Mouse (Mus musculus): ENCODE data around the gene Rgs13.

The Rgs13 gene

GRCm38 (mm10) chr1:144152184-144152525 lies 25.0 kb downstream of the Rgs13 start:
- no peak for DNase-seq (ENCODE audit: low read depth, low spot score)

- DNase-seq (ENCODE audit: low read depth, low spot score): no peak
Measured at GRCm38 (mm10) chr1:144151401-144152183, 25.6 kb downstream of the Rgs13 start.

GRCm38 (mm10) chr1:144149997-144150396 lies 27.2 kb downstream of the Rgs13 start:
- no peak for DNase-seq (ENCODE audit: low read depth, low spot score)

- DNase-seq (ENCODE audit: low read depth, low spot score): peak; percentile 69
Measured at GRCm38 (mm10) chr1:144141398-144141797, 35.8 kb downstream of the Rgs13 start.

- no peak for DNase-seq (ENCODE audit: low read depth, low spot score)
Measured at GRCm38 (mm10) chr1:144139847-144140246, 37.3 kb downstream of the Rgs13 start.

- DNase-seq (ENCODE audit: low read depth, low spot score): no peak
Measured at GRCm38 (mm10) chr1:144127965-144128364, 49.2 kb downstream of the Rgs13 start.

- no peak for DNase-seq (ENCODE audit: low read depth, low spot score)
Measured at GRCm38 (mm10) chr1:144120042-144120441, 57.1 kb downstream of the Rgs13 start.

- no peak for DNase-seq (ENCODE audit: low read depth, low spot score)
Measured at GRCm38 (mm10) chr1:144119456-144119855, 57.7 kb downstream of the Rgs13 start.

GRCm38 (mm10) chr1:144115848-144116727 lies 61.1 kb downstream of the Rgs13 start:
- DNase-seq (ENCODE audit: low read depth, low spot score): no peak

- no peak for DNase-seq (ENCODE audit: low read depth, low spot score)
Measured at GRCm38 (mm10) chr1:144113438-144114074, 63.6 kb downstream of the Rgs13 start.

GRCm38 (mm10) chr1:144112946-144113345 lies 64.2 kb downstream of the Rgs13 start:
- DNase-seq (ENCODE audit: low read depth, low spot score): no peak

GRCm38 (mm10) chr1:144098587-144099258 lies 78.4 kb downstream of the Rgs13 start:
- DNase-seq (ENCODE audit: low read depth, low spot score): no peak

GRCm38 (mm10) chr1:144090410-144090809 lies 86.8 kb downstream of the Rgs13 start:
- no peak for DNase-seq (ENCODE audit: low read depth, low spot score)

Measured in ZHBTc4 (cell line).